Mouse (Mus musculus) thymus, postnatal 36 days (tissue): Measurements from ENCODE around the gene Borcs5.

Experiments
- DNase-seq, 2 experiments: peaks; one replicate each; pipeline ENCODE4 v3.0.0; 2022; ENCODE audit warnings: mixed read lengths in 2 of 2

Gene Borcs5

GRCm38 (mm10) chr6:134639210-134639609, at the start of gene Borcs5:
TSS of gene Borcs5 (plus strand) at chr6:134639510.
- DNase-seq = no peak

GRCm38 (mm10) chr6:134591614-134592013, 47.7 kb upstream of the Borcs5 start:
- no peak for DNase-seq

GRCm38 (mm10) chr6:134594569-134595442, 44.5 kb upstream of the Borcs5 start:
- no peak for DNase-seq

- no peak for DNase-seq
These were observed 41.6 kb upstream of the Borcs5 start for GRCm38 (mm10) chr6:134597651-134598229.

- no peak for DNase-seq
These were observed 40.1 kb upstream of the Borcs5 start for GRCm38 (mm10) chr6:134599239-134599638.

GRCm38 (mm10) chr6:134601130-134601529, 38.2 kb upstream of the Borcs5 start:
- DNase-seq = no peak

- no peak for DNase-seq
These were observed 37.5 kb upstream of the Borcs5 start for GRCm38 (mm10) chr6:134601766-134602165.

GRCm38 (mm10) chr6:134602371-134603003, 36.8 kb upstream of the Borcs5 start:
- DNase-seq = no peak

- DNase-seq = no peak
These were observed 34.1 kb upstream of the Borcs5 start for GRCm38 (mm10) chr6:134605196-134605595.

- no peak for DNase-seq
These were observed 32.8 kb upstream of the Borcs5 start for GRCm38 (mm10) chr6:134606540-134606939.

- no peak for DNase-seq
These were observed 32.2 kb upstream of the Borcs5 start for GRCm38 (mm10) chr6:134606949-134607746.

GRCm38 (mm10) chr6:134610380-134610779, 28.9 kb upstream of the Borcs5 start:
- no peak for DNase-seq

GRCm38 (mm10) chr6:134611896-134612295, 27.4 kb upstream of the Borcs5 start:
- DNase-seq = no peak

- no peak for DNase-seq
These were observed 25.0 kb upstream of the Borcs5 start for GRCm38 (mm10) chr6:134614322-134614721.

GRCm38 (mm10) chr6:134614723-134615648, 24.3 kb upstream of the Borcs5 start:
- DNase-seq = peak; percentile 70 to 72

GRCm38 (mm10) chr6:134617589-134617988, 21.7 kb upstream of the Borcs5 start:
- no peak for DNase-seq

- no peak for DNase-seq
These were observed 19.2 kb upstream of the Borcs5 start for GRCm38 (mm10) chr6:134620129-134620528.

- peak; percentile 23 to 25 for DNase-seq
These were observed 18.3 kb upstream of the Borcs5 start for GRCm38 (mm10) chr6:134620846-134621551.

GRCm38 (mm10) chr6:134621552-134621949, 17.8 kb upstream of the Borcs5 start:
- no peak for DNase-seq

GRCm38 (mm10) chr6:134625431-134625830, 13.9 kb upstream of the Borcs5 start:
- DNase-seq = no peak

- DNase-seq = no peak
These were observed 12.7 kb upstream of the Borcs5 start for GRCm38 (mm10) chr6:134626564-134626963.
